Mouse (Mus musculus) heart, embryonic 15.5 days (tissue): ENCODE data around the gene Olfr1016. TPM values are rescaled to one million over a fixed set of nuclear protein-coding genes. Genes with fewer than 3 reads are reported as not detected.

Experiments used
- ATAC-seq: fragments of 200-750 bp; cut with Nextera tagmentation; replicated peaks from 2 replicates; pipeline ENCODE4 v1.8.0; 2017; ENCODE audit warnings: low read depth, moderate TSS enrichment; ENCODE audit not compliant: insufficient number of reproducible peaks, insufficient read depth, low FRiP score
- H3K27ac ChIP-seq: fragments of 300-500 bp; sonication (generic); 2 replicates; pipeline ENCODE4 v1.5.1; 2015; ENCODE audit warnings: mild to moderate bottlenecking, inconsistent platforms
- H3K27me3 ChIP-seq: fragments of 300-500 bp; sonication (generic); 2 replicates; pipeline ENCODE4 v1.6.1; 2015; ENCODE audit warnings: inconsistent platforms
- H3K36me3 ChIP-seq: fragments of 300-500 bp; sonication (generic); 2 replicates; pipeline ENCODE4 v1.6.1; 2015; ENCODE audit warnings: mild to moderate bottlenecking, inconsistent platforms
- H3K4me1 ChIP-seq: fragments of 300-500 bp; sonication (generic); replicated peaks from 2 replicates; pipeline ENCODE4 v1.6.1; 2015; ENCODE audit warnings: inconsistent platforms
- H3K4me2 ChIP-seq: fragments of 300-500 bp; sonication (generic); 2 replicates; pipeline ENCODE4 v1.6.1; 2015; ENCODE audit warnings: inconsistent platforms, mild to moderate bottlenecking, moderate library complexity
- H3K4me3 ChIP-seq: fragments of 300-500 bp; sonication (generic); 2 replicates; pipeline ENCODE4 v1.5.1; 2015; ENCODE audit warnings: mild to moderate bottlenecking, inconsistent platforms
- H3K9ac ChIP-seq: fragments of 300-500 bp; sonication (generic); 2 replicates; pipeline ENCODE4 v1.6.1; 2015; ENCODE audit warnings: mild to moderate bottlenecking, inconsistent platforms
- H3K9me3 ChIP-seq: fragments of 300-500 bp; sonication (generic); replicated peaks from 2 replicates; pipeline ENCODE4 v1.6.1; 2016; ENCODE audit warnings: inconsistent platforms
- WGBS: fragments of 180-500 bp; shearing (Covaris S2); methylation state at CpG from one replicate; pipeline ENCODE4 v1.1.7; 2015; ENCODE audit warnings: mixed read lengths; 5-methylcytosine and 5-hydroxymethylcytosine counted together
- polyA plus RNA-seq: library from polyadenylated mRNA; unstranded; fragments of >200 nt; fragmentation: Nextera tagmentation; extraction: Ambion mirVana; gene quantifications from 2 replicates; pipeline ENCODE4 v1.2.1, GENCODE M21; 2015

Gene Olfr1016
- polyA plus RNA-seq = not detected in 2 replicates

DNA sequence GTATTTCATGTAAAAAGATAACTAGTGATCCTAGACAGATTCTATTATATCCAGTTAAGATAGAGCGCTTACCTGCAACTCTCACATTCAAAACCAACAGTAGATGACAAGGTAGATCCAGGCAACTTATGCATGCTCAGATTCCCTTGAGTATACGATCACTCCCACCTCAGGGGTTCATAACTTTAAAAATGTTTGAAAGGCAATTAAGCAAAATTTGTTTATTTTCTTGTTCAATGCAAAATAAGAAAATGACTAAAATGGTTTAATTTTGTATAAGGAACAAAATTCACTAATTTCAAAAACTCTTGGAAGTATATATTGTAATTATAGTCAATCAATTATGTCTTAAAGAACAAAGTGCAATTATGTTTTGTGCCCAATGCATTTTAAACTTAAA, at the start of gene Olfr1016:
Gene Olfr1016 (minus strand): TSS at position 101 of the 400 bp plus-strand sequence.
- ATAC-seq = no peak
- H3K9ac ChIP-seq = no peak within 1 kb of the TSS
- no peaks in the 10 kb centered on the region for H3K36me3 ChIP-seq
- H3K27ac ChIP-seq = no peak within 1 kb of the TSS
- H3K9me3 ChIP-seq = no peaks in the 10 kb centered on the region
- no peaks in the 10 kb centered on the region for H3K4me1 ChIP-seq
- no peak within 1 kb of the TSS for H3K4me3 ChIP-seq
- 84% methylated on average over 2 of the region's 2 CpGs for WGBS
- H3K27me3 ChIP-seq = no peaks in the 10 kb centered on the region
- H3K4me2 ChIP-seq = no peak within 1 kb of the TSS

DNA sequence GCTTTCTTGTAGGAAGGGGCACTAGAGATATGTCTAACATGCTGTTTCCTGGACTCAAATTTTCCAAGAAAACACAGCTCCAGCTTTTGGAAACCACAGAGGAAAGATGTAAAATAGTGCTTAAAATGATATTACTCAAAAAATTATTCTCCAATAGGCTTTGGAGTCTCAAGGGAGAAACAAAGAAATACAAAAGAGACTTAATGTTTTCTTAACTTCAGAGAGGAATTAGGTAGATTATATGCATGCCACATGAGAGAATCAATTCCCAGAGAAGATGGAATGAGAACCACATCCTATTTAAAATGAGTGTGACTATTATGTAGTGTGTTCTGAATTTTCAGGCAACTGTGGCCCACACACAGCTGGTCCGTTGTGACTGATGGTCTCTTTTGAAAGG, 44.4 kb upstream of the Olfr1016 start, which contains the start of gene Olfr1020:
Gene Olfr1020 (plus strand): TSS at position 301 of the 400 bp plus-strand sequence.
- H3K9ac ChIP-seq = no peak within 1 kb of the TSS
- no peak within 1 kb of the TSS for H3K27ac ChIP-seq
- no peaks in the 10 kb centered on the region for H3K9me3 ChIP-seq
- no peaks in the 10 kb centered on the region for H3K4me1 ChIP-seq
- 75% methylated on average over 1 of the region's 1 CpGs for WGBS
- H3K4me3 ChIP-seq = no peak within 1 kb of the TSS
- H3K4me2 ChIP-seq = no peak within 1 kb of the TSS
- no peak for ATAC-seq
- H3K36me3 ChIP-seq = no peaks in the 10 kb centered on the region
- no peaks in the 10 kb centered on the region for H3K27me3 ChIP-seq

GRCm38 (mm10) chr2:85845383-85845782, 43.0 kb upstream of the Olfr1016 start, which contains the start of gene Olfr1019:
TSS of gene Olfr1019 (minus strand) at chr2:85845483.
- Histone ChIP-seq H3K27ac (no peak within 1 kb of the TSS), H3K36me3 (no peaks in the 10 kb centered on the region), H3K4me3 (no peak within 1 kb of the TSS), H3K9ac (no peak within 1 kb of the TSS), H3K9me3 (no peaks in the 10 kb centered on the region), H3K4me2 (no peak within 1 kb of the TSS), H3K4me1 (no peaks in the 10 kb centered on the region), H3K27me3 (no peaks in the 10 kb centered on the region)
- ATAC-seq = no peak

GRCm38 (mm10) chr2:85818179-85818578, 15.8 kb upstream of the Olfr1016 start, which contains the start of gene Olfr1018:
TSS of gene Olfr1018 (plus strand) at chr2:85818479.
- H3K4me1 ChIP-seq = no peaks in the 10 kb centered on the region
- H3K9ac ChIP-seq = no peak within 1 kb of the TSS
- H3K9me3 ChIP-seq = no peaks in the 10 kb centered on the region
- no peak within 1 kb of the TSS for H3K4me3 ChIP-seq
- ATAC-seq = no peak
- no peaks in the 10 kb centered on the region for H3K36me3 ChIP-seq
- no peak within 1 kb of the TSS for H3K27ac ChIP-seq
- H3K27me3 ChIP-seq = no peaks in the 10 kb centered on the region
- H3K4me2 ChIP-seq = no peak within 1 kb of the TSS

GRCm38 (mm10) chr2:85804501-85804900, 2.2 kb upstream of the Olfr1016 start:
- Histone ChIP-seq H3K4me3 (no peak overlapping the region), H3K27ac (no peak overlapping the region), H3K36me3 (no peaks in the 10 kb centered on the region), H3K9ac (no peak overlapping the region), H3K4me2 (no peak overlapping the region), H3K9me3 (no peaks in the 10 kb centered on the region), H3K4me1 (no peaks in the 10 kb centered on the region), H3K27me3 (no peaks in the 10 kb centered on the region)
- no peak for ATAC-seq
- WGBS = 65% methylated on average over 4 of the region's 4 CpGs

GRCm38 (mm10) chr2:85792331-85792730, 10.0 kb downstream of the Olfr1016 start:
- no peaks in the 10 kb centered on the region for H3K27me3 ChIP-seq
- H3K4me2 ChIP-seq = no peak overlapping the region
- H3K4me1 ChIP-seq = no peaks in the 10 kb centered on the region
- WGBS = 53% methylated on average over 2 of the region's 2 CpGs
- H3K9ac ChIP-seq = no peak overlapping the region
- no peaks in the 10 kb centered on the region for H3K36me3 ChIP-seq
- H3K27ac ChIP-seq = no peak overlapping the region
- H3K4me3 ChIP-seq = no peak overlapping the region
- H3K9me3 ChIP-seq = no peaks in the 10 kb centered on the region
- ATAC-seq = no peak

DNA sequence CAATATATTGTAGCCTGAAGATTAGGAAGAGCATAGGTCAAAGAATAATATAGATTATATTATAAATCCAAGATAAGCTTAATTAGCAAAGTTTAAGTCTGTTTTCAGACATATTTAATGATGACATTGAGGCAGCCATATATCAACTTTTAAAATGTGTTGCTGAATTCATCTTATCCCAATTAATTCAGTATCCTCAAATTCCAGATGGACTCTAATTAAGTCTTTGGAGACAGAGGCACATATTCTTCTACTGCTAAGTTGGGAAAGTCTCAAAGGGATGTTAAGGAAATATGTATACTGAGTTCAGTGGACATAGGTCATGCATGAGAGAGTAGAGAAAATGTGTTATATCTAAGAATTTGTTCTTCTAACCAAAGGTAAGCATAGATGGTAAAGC, 20.6 kb downstream of the Olfr1016 start, which contains the start of gene Olfr1015:
Gene Olfr1015 (plus strand): TSS at position 301 of the 400 bp plus-strand sequence.
- Histone ChIP-seq H3K36me3 (no peaks in the 10 kb centered on the region), H3K4me2 (no peak within 1 kb of the TSS), H3K27ac (no peak within 1 kb of the TSS), H3K9me3 (no peaks in the 10 kb centered on the region), H3K9ac (no peak within 1 kb of the TSS), H3K4me3 (no peak within 1 kb of the TSS), H3K27me3 (no peaks in the 10 kb centered on the region), H3K4me1 (no peaks in the 10 kb centered on the region)
- no peak for ATAC-seq

DNA sequence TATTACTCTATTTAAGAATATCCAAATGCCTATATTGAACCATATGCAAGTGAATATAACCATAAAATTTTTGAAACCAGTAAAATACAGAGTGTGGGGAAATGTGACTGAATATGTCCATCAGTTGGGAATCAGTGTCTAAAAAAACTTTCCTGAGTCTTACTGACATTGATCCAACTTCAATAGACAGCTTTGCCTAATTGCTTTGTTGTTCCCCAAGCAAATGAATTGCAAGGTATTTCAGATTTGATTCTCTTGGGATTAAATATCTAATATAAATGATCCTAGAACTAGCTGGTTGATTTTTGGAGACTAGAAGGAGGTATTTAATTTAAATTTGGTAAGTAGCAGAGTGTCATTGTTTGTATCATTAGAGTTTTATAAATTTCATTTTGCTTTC, 29.9 kb downstream of the Olfr1016 start, which contains the start of gene Olfr1014:
Gene Olfr1014 (plus strand): TSS at position 301 of the 400 bp plus-strand sequence.
- Histone ChIP-seq H3K4me2 (no peak within 1 kb of the TSS), H3K9me3 (no peaks in the 10 kb centered on the region), H3K27ac (no peak within 1 kb of the TSS), H3K36me3 (no peaks in the 10 kb centered on the region), H3K27me3 (no peaks in the 10 kb centered on the region), H3K9ac (no peak within 1 kb of the TSS), H3K4me3 (no peak within 1 kb of the TSS), H3K4me1 (no peaks in the 10 kb centered on the region)
- ATAC-seq = no peak

DNA sequence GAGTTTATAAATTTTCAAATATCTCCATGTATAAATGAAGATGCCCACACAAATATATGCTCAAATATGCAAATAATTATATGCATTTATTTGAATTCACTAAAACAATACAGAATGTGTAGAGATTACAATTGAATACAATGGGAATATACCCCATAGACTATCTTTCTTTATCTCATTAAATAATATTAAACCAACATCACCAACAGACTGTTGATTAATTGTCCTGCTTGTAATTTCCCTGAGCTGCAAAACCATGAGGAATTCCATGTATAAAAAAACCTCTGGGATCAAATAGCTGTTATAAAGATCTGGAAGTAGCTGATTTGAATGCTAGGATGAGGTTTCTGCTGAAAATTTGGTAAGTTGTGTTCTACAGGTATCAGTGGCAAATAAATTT, 35.5 kb downstream of the Olfr1016 start, which contains the start of gene Olfr1013:
Gene Olfr1013 (plus strand): TSS at position 301 of the 400 bp plus-strand sequence.
- no peak within 1 kb of the TSS for H3K4me2 ChIP-seq
- ATAC-seq = no peak
- H3K36me3 ChIP-seq = no peaks in the 10 kb centered on the region
- H3K27me3 ChIP-seq = no peaks in the 10 kb centered on the region
- no peak within 1 kb of the TSS for H3K4me3 ChIP-seq
- no peak within 1 kb of the TSS for H3K9ac ChIP-seq
- no peaks in the 10 kb centered on the region for H3K4me1 ChIP-seq
- no peak within 1 kb of the TSS for H3K27ac ChIP-seq
- H3K9me3 ChIP-seq = no peaks in the 10 kb centered on the region

DNA sequence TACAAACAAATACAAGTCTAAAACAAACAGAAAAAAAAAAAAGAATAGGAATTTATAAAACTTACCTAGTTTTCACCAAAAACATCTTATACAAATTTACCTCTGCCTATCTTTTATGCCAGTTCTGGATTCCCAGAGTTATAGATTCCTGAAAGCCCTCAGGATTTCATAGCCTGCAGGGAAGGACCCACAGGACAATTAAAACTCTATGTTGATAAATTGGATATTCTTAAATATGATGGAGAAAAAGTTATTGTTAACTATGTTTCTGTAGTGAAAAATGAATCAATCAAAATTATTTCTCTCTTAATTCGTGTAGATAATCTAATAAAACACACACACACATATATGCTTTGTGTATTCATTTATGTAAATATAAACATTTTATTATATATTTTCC, 39.7 kb downstream of the Olfr1016 start, which contains the start of gene Olfr1012:
Gene Olfr1012 (minus strand): TSS at position 101 of the 400 bp plus-strand sequence.
- ATAC-seq = no peak
- Histone ChIP-seq H3K4me3 (no peak within 1 kb of the TSS), H3K4me2 (no peak within 1 kb of the TSS), H3K9me3 (no peaks in the 10 kb centered on the region), H3K4me1 (no peaks in the 10 kb centered on the region), H3K36me3 (no peaks in the 10 kb centered on the region), H3K9ac (no peak within 1 kb of the TSS), H3K27ac (no peak within 1 kb of the TSS), H3K27me3 (no peaks in the 10 kb centered on the region)
- 48% methylated on average over 1 of the region's 1 CpGs for WGBS

GRCm38 (mm10) chr2:85753822-85754221, 48.5 kb downstream of the Olfr1016 start:
- Histone ChIP-seq H3K4me3 (no peak overlapping the region), H3K4me1 (no peaks in the 10 kb centered on the region), H3K27ac (no peak overlapping the region), H3K9ac (no peak overlapping the region), H3K9me3 (no peaks in the 10 kb centered on the region), H3K36me3 (no peaks in the 10 kb centered on the region), H3K4me2 (no peak overlapping the region), H3K27me3 (no peaks in the 10 kb centered on the region)
- WGBS = 78% methylated on average over 4 of the region's 4 CpGs
- no peak for ATAC-seq
